15 mouse cellular contexts compared by ENCODE assay signal in genomic region chr16:41675774-41676173, GRCm38 (mm10).
DNase-seq lines count a peak whose midpoint lies in the region; ATAC-seq and TF ChIP-seq lines count a peak whose summit lies in the region.
"Had no signal": no experiment of that assay in that cellular context is flagged by ENCODE, and none has a peak within 500 bp of the region (broad histone marks: within the 10 kb centered on the region; RNA-seq: fewer than 3 reads in every experiment).

No protein-coding gene starts in this region.

- no peaks in the 10 kb centered on the region for H3K9me3 ChIP-seq in lung, postnatal 0 days (ENCODE audit: low read length)
- no peaks in the 10 kb centered on the region for H3K9me3 ChIP-seq in forebrain, embryonic 13.5 days (replicated peaks)
- H3K9me3 ChIP-seq: hindbrain, embryonic 12.5 days; midbrain, embryonic 10.5 days had no signal

- no peak for TF ChIP-seq EP300 in lung, postnatal 0 days (IDR thresholded peaks at IDR 0.05)

- H3K27me3 ChIP-seq in lung, postnatal 0 days (replicated peaks; ENCODE audit: insufficient read depth, low read length) = no peaks in the 10 kb centered on the region
- H3K27me3 ChIP-seq in forebrain, embryonic 13.5 days = no peaks in the 10 kb centered on the region
- H3K27me3 ChIP-seq: hindbrain, embryonic 12.5 days had no signal

- no peak for TF ChIP-seq CTCF in lung, postnatal 0 days (IDR thresholded peaks at IDR 0.05)

- DNase-seq in left cerebral cortex, adult 18-20 months (ENCODE audit: low spot score in 2 of 2) = peak; percentile 25 to 50
- DNase-seq in left cerebral cortex, adult 11 months (ENCODE audit: low spot score) = no peak
- DNase-seq in cerebellum, adult 9-11 months = peak; percentile 91
- DNase-seq in left cerebral cortex, postnatal 14 days (ENCODE audit: low spot score in 2 of 2) = peak; percentile 28 to 45
- no peak for DNase-seq in lung, postnatal 0 days (ENCODE audit: low spot score)
- DNase-seq: adrenal gland, postnatal 10 days; heart, adult 2 months; kidney, postnatal 25 days; layer of hippocampus, postnatal 36 days had no signal

- H3K36me3 ChIP-seq in lung, postnatal 0 days (ENCODE audit: insufficient read depth, low read length) = no peaks in the 10 kb centered on the region
- H3K36me3 ChIP-seq in forebrain, embryonic 13.5 days (ENCODE audit: poor library complexity, severe bottlenecking) = no peaks in the 10 kb centered on the region
- H3K36me3 ChIP-seq: hindbrain, embryonic 12.5 days; midbrain, embryonic 10.5 days had no signal

- H3K27ac ChIP-seq in lung, postnatal 0 days (ENCODE audit: low read length) = no peak overlapping the region
- no peak overlapping the region for H3K27ac ChIP-seq in forebrain, embryonic 13.5 days
- H3K27ac ChIP-seq: heart, adult 2 months; hindbrain, embryonic 12.5 days; midbrain, embryonic 10.5 days had no signal

- H3K4me1 ChIP-seq in lung, postnatal 0 days (ENCODE audit: insufficient read depth, low read depth, low read length) = no peaks in the 10 kb centered on the region
- H3K4me1 ChIP-seq in forebrain, embryonic 13.5 days = no peaks in the 10 kb centered on the region
- H3K4me1 ChIP-seq: hindbrain, embryonic 12.5 days; midbrain, embryonic 10.5 days had no signal

- ATAC-seq in lung, postnatal 0 days = no peak
- no peak for ATAC-seq in erythroblast, adult 5-6 weeks (replicated peaks; ENCODE audit: low FRiP score, poor library complexity, severe bottlenecking)
- no peak for ATAC-seq in forebrain, embryonic 13.5 days
- ATAC-seq: CD4-positive, CD25-positive, alpha-beta regulatory T cell, adult 4 months; intestine, embryonic 16.5 days had no signal

- 77% methylated on average over 3 of the region's 3 CpGs for WGBS in lung, postnatal 0 days
- 86% methylated on average over 3 of the region's 3 CpGs for WGBS in forebrain, embryonic 13.5 days

- no peak overlapping the region for H3K4me3 ChIP-seq in lung, postnatal 0 days (ENCODE audit: low read depth, low read length)
- H3K4me3 ChIP-seq in forebrain, embryonic 13.5 days = no peak overlapping the region
- H3K4me3 ChIP-seq: heart, adult 2 months; hindbrain, embryonic 12.5 days; midbrain, embryonic 10.5 days had no signal

- intact Hi-C loops in left cerebral cortex, postnatal 14 days (cut with DNase I) = no loop called here

- no peak overlapping the region for H3K4me2 ChIP-seq in lung, postnatal 0 days (replicated peaks; ENCODE audit: low read depth, low read length)
- no peak overlapping the region for H3K4me2 ChIP-seq in forebrain, embryonic 13.5 days
- H3K4me2 ChIP-seq: hindbrain, embryonic 12.5 days had no signal

- no peak overlapping the region for H3K9ac ChIP-seq in lung, postnatal 0 days (replicated peaks; ENCODE audit: low read depth)
- H3K9ac ChIP-seq in forebrain, embryonic 13.5 days = no peak overlapping the region
- H3K9ac ChIP-seq: hindbrain, embryonic 12.5 days had no signal

Comparison
In these comparisons a context has a peak if more than half of its experiments do, and no peak if none do; other contexts are left out.
1. DNase-seq: peak in left cerebral cortex, adult 18-20 months (2 of 2), cerebellum, adult 9-11 months (single experiment) and left cerebral cortex, postnatal 14 days (2 of 2); none in left cerebral cortex, adult 11 months (single experiment) and lung, postnatal 0 days (single experiment).